Mouse (Mus musculus) stomach, embryonic 14.5 days (tissue): ENCODE data around the gene Aup1. TPM values are rescaled to one million over a fixed set of nuclear protein-coding genes. Genes with fewer than 3 reads are reported as not detected.

Experiments used
- ATAC-seq: fragments of 200-750 bp; cut with Nextera tagmentation; 2 replicates; pipeline ENCODE4 v1.8.0; 2017; ENCODE audit warnings: low read depth, moderate TSS enrichment; ENCODE audit not compliant: insufficient number of reproducible peaks, insufficient read depth, low FRiP score
- H3K27ac ChIP-seq: fragments of 300-500 bp; sonication (generic); 2 replicates; pipeline ENCODE4 v1.5.1; 2014; ENCODE audit warnings: mild to moderate bottlenecking, low read length, moderate library complexity, mixed read lengths
- H3K27me3 ChIP-seq: fragments of 300-500 bp; sonication (generic); 2 replicates; pipeline ENCODE4 v1.6.1; 2014; ENCODE audit warnings: low read length, control low read depth, mixed read lengths; ENCODE audit not compliant: control insufficient read depth, insufficient read depth
- H3K36me3 ChIP-seq: fragments of 300-500 bp; sonication (generic); 2 replicates; pipeline ENCODE4 v1.6.1; 2014; ENCODE audit warnings: mild to moderate bottlenecking, control low read depth, low read length, moderate library complexity, mixed read lengths; ENCODE audit not compliant: control insufficient read depth, insufficient read depth
- H3K4me1 ChIP-seq: fragments of 300-500 bp; sonication (generic); 2 replicates; pipeline ENCODE4 v1.6.1; 2014; ENCODE audit warnings: low read length, control low read depth, mixed read lengths; ENCODE audit not compliant: control insufficient read depth, insufficient read depth
- H3K4me2 ChIP-seq: fragments of 300-500 bp; sonication (generic); replicated peaks from 2 replicates; pipeline ENCODE4 v1.6.1; 2014; ENCODE audit warnings: low read depth, low read length, control low read depth
- H3K4me3 ChIP-seq: fragments of 300-500 bp; sonication (generic); 2 replicates; pipeline ENCODE4 v1.5.1; 2014; ENCODE audit warnings: low read depth, low read length, control low read depth
- H3K9ac ChIP-seq: fragments of 300-500 bp; sonication (generic); replicated peaks from 2 replicates; pipeline ENCODE4 v1.6.1; 2014; ENCODE audit warnings: low read depth, mild to moderate bottlenecking, control low read depth, low read length, moderate library complexity, mixed read lengths
- H3K9me3 ChIP-seq: fragments of 300-500 bp; sonication (generic); 2 replicates; pipeline ENCODE4 v1.6.1; 2016; ENCODE audit warnings: low read depth, low read length, control low read depth; ENCODE audit not compliant: control insufficient read depth
- WGBS: fragments of 180-500 bp; shearing (Covaris S2); extraction: QIAGEN DNeasy Blood & Tissue Kit; methylation state at CpG from one replicate; pipeline ENCODE4 v1.1.7; 2014; 5-methylcytosine and 5-hydroxymethylcytosine counted together
- polyA plus RNA-seq: library from polyadenylated mRNA; unstranded; fragments of >200 nt; fragmentation: Nextera tagmentation; extraction: Ambion mirVana; gene quantifications from 2 replicates; pipeline ENCODE4 v1.2.1, GENCODE M21; 2014

Aup1 gene
- polyA plus RNA-seq, 1 experiment from 2014 or later = 135 TPM

DNA sequence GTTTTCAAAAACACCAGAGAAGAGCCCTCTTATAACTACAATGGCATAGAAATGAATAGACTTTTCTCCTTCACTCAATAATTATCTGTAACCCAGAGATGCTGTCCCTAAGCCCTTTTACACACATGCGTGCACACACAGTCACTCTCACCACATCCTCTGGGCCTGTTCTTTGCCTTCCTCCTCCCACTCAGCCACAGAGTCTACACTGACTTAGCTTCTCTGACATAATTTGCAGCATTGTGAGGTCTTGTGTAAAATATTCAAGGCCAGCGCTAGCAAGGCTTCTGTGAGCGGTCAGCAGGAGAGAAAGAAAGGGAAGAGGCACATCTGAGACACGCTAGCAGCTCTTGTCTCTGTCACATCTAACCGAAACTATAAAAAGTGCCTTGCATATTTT lies 40.9 kb upstream of the Aup1 start:
- no peak overlapping the region for H3K4me3 ChIP-seq
- no peaks in the 10 kb centered on the region for H3K27me3 ChIP-seq
- no peaks in the 10 kb centered on the region for H3K36me3 ChIP-seq
- H3K4me1 ChIP-seq = 0 out of 2 replicates have a peak, but pooled peaks cover 3% of the 10 kb centered on the region
- no peaks in the 10 kb centered on the region for H3K9me3 ChIP-seq
- no peak overlapping the region for H3K9ac ChIP-seq
- no peak overlapping the region for H3K4me2 ChIP-seq
- WGBS = 79% methylated on average over 5 of the region's 5 CpGs
- no peak overlapping the region for H3K27ac ChIP-seq
- no peak for ATAC-seq

DNA sequence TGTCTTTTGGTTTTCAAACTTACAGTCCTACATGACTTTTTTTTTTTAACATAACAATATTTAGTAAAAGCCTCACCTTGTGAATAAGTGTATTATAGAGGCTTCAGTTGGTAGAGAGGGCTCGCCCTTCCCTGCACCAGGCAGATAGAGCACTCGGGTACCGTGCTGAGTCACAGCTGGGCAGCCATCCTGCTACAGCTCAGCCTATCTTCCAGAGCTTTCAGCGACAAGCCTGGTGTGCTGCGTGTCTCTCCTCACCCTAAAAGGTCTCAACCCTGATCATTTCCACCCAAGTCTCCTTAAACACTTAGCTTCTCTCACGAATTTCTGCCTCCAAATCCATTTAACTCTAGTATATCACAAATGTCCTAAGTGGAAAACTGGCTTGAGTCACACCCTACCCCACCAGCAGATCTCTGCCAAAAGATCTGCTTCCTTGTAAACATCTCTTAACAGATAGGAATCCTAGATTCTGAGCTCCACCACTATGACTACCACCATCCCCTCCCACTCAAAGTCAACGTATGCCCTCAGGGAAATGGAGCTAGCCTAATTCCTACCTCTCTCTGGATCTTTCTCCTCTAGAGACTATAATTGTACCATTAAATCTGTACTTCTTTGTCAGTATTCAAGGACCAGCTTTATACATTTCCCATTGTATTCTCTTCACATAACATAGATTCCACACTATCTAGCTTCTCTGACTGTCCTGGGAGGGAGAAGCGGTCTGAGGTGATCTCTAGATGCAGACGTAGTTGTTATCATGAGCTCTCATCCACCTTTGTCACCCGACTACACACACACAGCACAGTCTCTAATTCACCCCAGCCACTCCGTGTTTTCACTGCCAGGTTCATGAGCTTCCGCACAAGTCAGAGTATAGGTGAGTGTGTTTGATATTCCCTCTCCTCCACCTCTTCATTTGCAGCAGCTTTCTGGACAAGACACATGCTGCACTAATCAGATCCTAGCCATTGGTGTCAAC lies 39.5 kb upstream of the Aup1 start:
- Histone ChIP-seq H3K27ac (no peak overlapping the region), H3K9ac (no peak overlapping the region), H3K9me3 (no peaks in the 10 kb centered on the region), H3K4me2 (no peak overlapping the region), H3K4me3 (no peak overlapping the region), H3K36me3 (no peaks in the 10 kb centered on the region), H3K4me1 (0 out of 2 replicates have a peak, but pooled peaks cover 3% of the 10 kb centered on the region), H3K27me3 (no peaks in the 10 kb centered on the region)
- 68% methylated on average over 12 of the region's 12 CpGs for WGBS
- peak; percentile 85; the same call in 1 of the 2 replicates for ATAC-seq

DNA sequence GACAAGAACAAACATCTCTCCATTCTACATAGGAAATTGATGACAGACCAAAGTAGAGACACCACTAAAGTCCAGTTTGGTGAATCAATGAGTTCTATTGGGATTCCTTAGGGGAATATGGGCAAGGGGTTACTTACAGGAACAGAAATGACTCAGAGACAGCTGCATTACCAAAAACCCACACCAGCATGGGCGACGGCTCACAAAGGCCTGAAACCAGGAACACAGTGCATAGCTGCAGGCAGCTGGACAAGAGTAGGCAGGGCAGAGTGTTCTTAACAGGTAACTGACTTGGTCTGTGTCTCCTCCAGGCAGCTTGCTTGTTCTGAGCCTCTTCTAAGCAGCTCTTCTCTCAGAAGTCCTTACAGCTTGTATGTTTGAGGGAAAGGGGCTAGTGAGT lies 38.6 kb upstream of the Aup1 start:
- no peak for ATAC-seq
- H3K27ac ChIP-seq = no peak overlapping the region
- H3K4me1 ChIP-seq = no peaks in the 10 kb centered on the region
- no peak overlapping the region for H3K4me3 ChIP-seq
- no peak overlapping the region for H3K9ac ChIP-seq
- H3K36me3 ChIP-seq = no peaks in the 10 kb centered on the region
- 98% methylated on average over 2 of the region's 2 CpGs for WGBS
- no peak overlapping the region for H3K4me2 ChIP-seq
- no peaks in the 10 kb centered on the region for H3K9me3 ChIP-seq
- H3K27me3 ChIP-seq = no peaks in the 10 kb centered on the region

DNA sequence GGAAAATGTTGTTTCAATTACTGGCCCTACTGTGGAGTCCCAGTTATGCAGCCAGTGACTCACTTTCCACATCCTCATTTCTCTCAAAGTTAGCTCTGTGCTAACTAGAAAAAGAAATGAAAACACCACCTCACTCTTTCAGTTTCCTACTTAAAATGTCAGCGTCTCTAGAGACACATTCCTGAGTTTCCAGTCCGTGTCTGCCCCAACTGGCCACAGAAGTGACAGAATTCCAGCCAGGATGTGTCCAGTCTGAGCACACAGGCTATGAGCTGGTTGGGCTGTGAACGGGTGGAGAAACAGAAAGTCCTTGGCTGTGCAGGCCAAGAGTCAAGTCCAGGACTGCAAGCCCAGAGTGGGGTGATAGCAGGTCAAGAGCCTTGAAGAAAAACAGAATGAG lies 37.1 kb upstream of the Aup1 start:
- H3K27me3 ChIP-seq = no peaks in the 10 kb centered on the region
- H3K36me3 ChIP-seq = no peaks in the 10 kb centered on the region
- H3K4me3 ChIP-seq = no peak overlapping the region
- no peak overlapping the region for H3K4me2 ChIP-seq
- H3K27ac ChIP-seq = no peak overlapping the region
- ATAC-seq = no peak
- no peak overlapping the region for H3K9ac ChIP-seq
- no peaks in the 10 kb centered on the region for H3K9me3 ChIP-seq
- H3K4me1 ChIP-seq = no peaks in the 10 kb centered on the region
- 66% methylated on average over 3 of the region's 3 CpGs for WGBS

DNA sequence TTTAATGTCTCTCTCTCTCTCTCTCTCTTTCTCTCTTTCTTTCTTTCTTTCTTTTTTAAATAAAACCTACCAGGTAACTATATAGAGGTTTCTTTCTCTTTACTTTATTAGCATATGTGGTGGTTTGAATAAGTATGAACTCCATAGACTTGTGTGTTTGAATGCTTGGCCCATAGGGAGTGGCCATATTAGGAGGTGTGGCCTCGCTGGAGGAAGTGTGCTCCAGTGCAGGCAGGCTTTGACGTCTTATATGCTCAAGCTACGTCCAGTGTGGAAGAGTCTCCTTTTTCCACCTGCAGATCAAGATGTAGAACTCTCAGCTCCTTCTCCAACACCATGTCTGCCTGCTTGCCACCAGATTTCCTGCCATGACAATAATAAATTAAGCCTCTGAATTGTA lies 35.3 kb upstream of the Aup1 start:
- Histone ChIP-seq H3K27me3 (no peaks in the 10 kb centered on the region), H3K9me3 (no peaks in the 10 kb centered on the region), H3K4me2 (no peak overlapping the region), H3K4me3 (no peak overlapping the region), H3K9ac (no peak overlapping the region), H3K36me3 (no peaks in the 10 kb centered on the region), H3K27ac (no peak overlapping the region), H3K4me1 (no peaks in the 10 kb centered on the region)
- ATAC-seq = no peak
- 70% methylated on average over 3 of the region's 3 CpGs for WGBS

DNA sequence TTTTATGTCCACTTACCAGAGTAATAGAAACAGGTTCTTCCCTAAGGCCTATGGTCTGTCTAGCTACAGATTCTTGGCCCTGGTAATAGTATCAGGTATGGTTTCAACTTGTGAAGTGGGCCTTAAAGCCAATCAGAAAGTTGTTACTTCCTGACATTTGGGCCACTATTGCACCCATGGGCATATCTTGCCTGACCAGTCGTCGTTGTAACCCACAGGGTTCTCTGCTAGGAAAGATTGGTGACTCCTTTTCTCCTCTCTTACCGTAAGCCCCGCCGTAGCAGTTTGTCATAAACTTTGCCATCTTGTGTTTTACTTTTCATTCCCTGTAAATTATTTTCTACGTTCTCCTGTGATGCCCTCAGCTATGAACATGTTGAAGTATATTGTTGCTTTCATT lies 34.2 kb upstream of the Aup1 start:
- no peaks in the 10 kb centered on the region for H3K36me3 ChIP-seq
- no peak overlapping the region for H3K4me3 ChIP-seq
- no peaks in the 10 kb centered on the region for H3K27me3 ChIP-seq
- no peak overlapping the region for H3K27ac ChIP-seq
- no peak overlapping the region for H3K4me2 ChIP-seq
- no peaks in the 10 kb centered on the region for H3K4me1 ChIP-seq
- no peak for ATAC-seq
- no peaks in the 10 kb centered on the region for H3K9me3 ChIP-seq
- WGBS = 77% methylated on average over 6 of the region's 6 CpGs
- no peak overlapping the region for H3K9ac ChIP-seq

DNA sequence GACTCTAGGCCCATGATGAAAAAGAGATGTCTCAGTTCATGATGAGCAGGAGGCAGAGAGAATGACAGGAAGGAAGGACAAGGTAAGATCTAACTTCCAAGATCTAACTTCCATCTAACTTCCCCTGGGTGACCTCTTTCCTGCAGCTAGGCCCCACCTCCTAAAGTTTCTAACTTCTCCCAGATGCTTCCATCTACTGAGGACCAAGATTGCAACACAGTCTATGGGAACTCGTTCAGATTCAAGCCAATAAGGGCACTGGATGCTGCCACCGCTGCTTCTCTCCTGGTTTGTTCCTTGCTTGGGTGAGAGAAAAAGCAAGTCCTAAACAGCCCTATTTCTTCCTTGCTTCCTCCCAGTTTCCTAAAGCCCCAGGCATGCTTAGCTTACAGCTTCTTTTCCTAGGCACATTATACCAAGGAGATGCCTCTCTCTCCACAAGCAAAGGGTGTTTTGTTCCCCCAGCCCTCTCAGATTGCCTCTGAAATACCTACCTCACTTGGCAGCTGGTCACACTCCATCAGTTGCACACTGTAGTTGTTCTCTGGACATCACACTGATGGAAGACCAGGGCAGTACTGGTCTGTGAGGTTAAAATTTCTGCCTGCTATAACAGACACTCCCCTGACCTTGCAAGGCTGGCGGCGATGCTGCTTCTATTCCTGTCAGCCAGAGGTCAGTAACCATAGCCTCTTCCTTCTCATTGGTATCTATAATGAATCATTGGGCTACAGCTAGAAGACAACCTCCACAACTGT lies 33.3 kb upstream of the Aup1 start:
- 76% methylated on average over 4 of the region's 4 CpGs for WGBS
- no peak for ATAC-seq

DNA sequence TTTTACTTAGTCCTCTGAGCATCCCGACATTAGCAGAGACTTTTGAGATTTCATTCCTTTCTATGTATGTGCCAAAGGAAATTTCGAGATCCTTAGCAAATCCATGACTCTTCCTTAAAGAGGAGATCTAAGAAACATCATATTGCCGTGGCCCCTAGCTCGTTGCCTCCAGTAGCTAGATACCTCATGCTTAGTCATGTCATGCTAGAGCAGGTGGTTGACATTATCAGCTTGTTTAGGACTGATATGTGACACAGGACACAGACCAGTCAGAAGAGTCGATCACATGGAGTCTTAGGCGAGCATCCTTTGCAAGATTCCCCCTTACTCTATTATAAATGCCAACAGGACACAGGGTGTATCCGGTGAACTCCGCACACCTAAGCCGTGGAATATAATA lies 31.3 kb upstream of the Aup1 start:
- H3K4me1 ChIP-seq = no peaks in the 10 kb centered on the region
- 88% methylated on average over 9 of the region's 9 CpGs for WGBS
- H3K27me3 ChIP-seq = no peaks in the 10 kb centered on the region
- no peak overlapping the region for H3K4me3 ChIP-seq
- no peaks in the 10 kb centered on the region for H3K36me3 ChIP-seq
- no peak overlapping the region for H3K27ac ChIP-seq
- H3K9me3 ChIP-seq = no peaks in the 10 kb centered on the region
- H3K4me2 ChIP-seq = no peak overlapping the region
- no peak for ATAC-seq
- H3K9ac ChIP-seq = no peak overlapping the region

More for the DNA sequence above, 33.3 kb upstream of the Aup1 start:
- Histone ChIP-seq H3K9me3 (no peaks in the 10 kb centered on the region), H3K27ac (no peak overlapping the region), H3K4me3 (no peak overlapping the region), H3K9ac (no peak overlapping the region), H3K36me3 (no peaks in the 10 kb centered on the region), H3K4me1 (no peaks in the 10 kb centered on the region), H3K27me3 (no peaks in the 10 kb centered on the region), H3K4me2 (no peak overlapping the region)
